13 mouse cellular contexts compared by ENCODE assay signal in the genomic region with DNA sequence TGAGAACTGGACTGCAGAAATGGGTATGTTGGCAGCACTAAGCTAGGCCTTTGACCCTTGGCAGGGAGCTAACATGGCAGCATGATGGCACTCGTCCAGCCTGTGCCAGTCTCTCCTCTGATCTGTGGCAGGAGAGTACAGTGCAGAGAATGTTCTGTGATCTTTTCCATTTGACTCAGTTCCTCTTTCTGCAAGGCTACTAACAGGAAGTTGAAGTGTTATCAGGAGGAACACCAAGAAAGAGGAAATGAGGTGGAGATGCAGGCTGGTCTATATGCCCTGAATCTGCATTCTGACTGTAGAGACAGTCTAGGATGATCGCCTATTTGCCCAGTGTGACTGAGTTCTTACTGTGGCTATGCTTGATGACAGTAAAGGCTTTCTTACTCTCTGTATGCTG. TPM values are rescaled to one million over a fixed set of nuclear protein-coding genes. Genes with fewer than 3 reads are reported as not detected.
DNase-seq lines count a peak whose midpoint lies in the region; ATAC-seq and TF ChIP-seq lines count a peak whose summit lies in the region.
"Had no signal": no experiment of that assay in that cellular context is flagged by ENCODE, and none has a peak within 500 bp of the region (broad histone marks: within the 10 kb centered on the region; RNA-seq: fewer than 3 reads in every experiment).

No protein-coding gene starts in this region.

- peak; percentile 63 for DNase-seq in kidney, adult 11 months
- no peak for DNase-seq in kidney, postnatal 4 days
- DNase-seq in spleen, adult 2 months (ENCODE audit: low read depth in 1 of 2, low spot score in 2 of 2) = peak; percentile 40 to 59
- DNase-seq in spleen, postnatal 4 days (ENCODE audit: low spot score in 2 of 2) = no peak
- peak; percentile 78 to 80 for DNase-seq in kidney, postnatal 25 days
- no peak for DNase-seq in neural tube, embryonic 10.5 days (ENCODE audit: extremely low spot score, low spot score)
- DNase-seq in yolk sac, embryonic 10.5 days (ENCODE audit: low spot score) = no peak
- DNase-seq: thymus, postnatal 25 days had no signal

- ATAC-seq in inflammation-experienced regulatory T-cells, adult 6 months = no peak
- ATAC-seq: midbrain, embryonic 16.5 days had no signal

- WGBS in spleen, adult 2 months = 14% methylated on average over 2 of the region's 2 CpGs

- peaks cover 6% of the 10 kb centered on the region; the same call in 1 of the 2 replicates for H3K4me1 ChIP-seq in spleen, adult 2 months (ENCODE audit: control insufficient read depth, insufficient read depth, insufficient read length)
- H3K4me1 ChIP-seq: embryonic facial prominence, embryonic 10.5 days; limb, embryonic 12.5 days had no signal

- H3K27me3 ChIP-seq in spleen, adult 2 months (ENCODE audit: control insufficient read depth, insufficient read depth, low read length) = no peaks in the 10 kb centered on the region
- H3K27me3 ChIP-seq: limb, embryonic 12.5 days had no signal

- TF ChIP-seq POLR2A in spleen, adult 2 months (IDR thresholded peaks at IDR 0.05; ENCODE audit: low read depth, low read length) = peak; percentile 16; the same call in 1 of the 2 replicates

- no peak overlapping the region for H3K4me3 ChIP-seq in spleen, adult 2 months (ENCODE audit: extremely low read depth, insufficient read depth, insufficient read length)
- H3K4me3 ChIP-seq: embryonic facial prominence, embryonic 10.5 days; limb, embryonic 12.5 days had no signal

- H3K27ac ChIP-seq in spleen, adult 2 months (ENCODE audit: insufficient read depth, low read length) = peak overlapping the region; percentile 91
- H3K27ac ChIP-seq: embryonic facial prominence, embryonic 10.5 days; hindbrain, embryonic 14.5 days; limb, embryonic 12.5 days had no signal

- H3K36me3 ChIP-seq in spleen, adult 2 months (ENCODE audit: control insufficient read depth, insufficient read depth, low read length) = peaks cover 9% of the 10 kb centered on the region; the same call in 1 of the 2 replicates

- no peak for TF ChIP-seq CTCF in spleen, adult 2 months (IDR thresholded peaks at IDR 0.05; ENCODE audit: extremely low read depth, insufficient read depth, insufficient read length, insufficient replicate concordance)

RNA-seq across cellular contexts. Expression of a gene that starts 21.4 kb away (rescaled TPM):
- polyA plus RNA-seq in spleen, adult 2 months (2012; rRNA removed) = 1.8 and 2.5 TPM in 2 replicates
- polyA plus RNA-seq in inflammation-experienced regulatory T-cells, adult 6 months (2017; shearing (Covaris generic)) = 10 to 100 TPM; 39.6 to 49.3 (median 41.3) TPM

RNA-seq across cellular contexts. Expression of a gene that starts 21.5 kb away (rescaled TPM):
- polyA plus RNA-seq in spleen, adult 2 months (2012; rRNA removed) = 4.1 and 5.0 TPM in 2 replicates
- polyA plus RNA-seq in inflammation-experienced regulatory T-cells, adult 6 months (2017; shearing (Covaris generic)) = 100 to 1,000 TPM in 1 of 3 experiments, 10 to 100 TPM in 2; 46.2 to 129 (median 63.6) TPM

RNA-seq across cellular contexts. Expression of a gene that starts 43.8 kb away (rescaled TPM):
- 1.5 and 2.3 TPM in 2 replicates for polyA plus RNA-seq in spleen, adult 2 months (2012; rRNA removed)
- 10 to 100 TPM in 1 of 3 experiments, 1 to 10 TPM in 2; 8.1 to 18.0 (median 9.1) TPM for polyA plus RNA-seq in inflammation-experienced regulatory T-cells, adult 6 months (2017; shearing (Covaris generic))

Comparison
In these comparisons a context has a peak if more than half of its experiments do, and no peak if none do; other contexts are left out.
1. DNase-seq: peak in kidney, adult 11 months (single experiment), spleen, adult 2 months (2 of 2) and kidney, postnatal 25 days (2 of 2); none in kidney, postnatal 4 days (0 of 2), spleen, postnatal 4 days (0 of 2), neural tube, embryonic 10.5 days (single experiment) and yolk sac, embryonic 10.5 days (single experiment).
2. RNA of a gene that starts 21.4 kb away (polyA plus RNA-seq): 39.6 to 49.3 TPM in inflammation-experienced regulatory T-cells, adult 6 months; 1.8 to 2.5 TPM in spleen, adult 2 months; every median in the first group is over 10 times any median in the second.